Mouse (Mus musculus) limb, embryonic 13.5 days (tissue): ENCODE measurements around the gene Olfr649. TPM values are rescaled to one million over a fixed set of nuclear protein-coding genes. Genes with fewer than 3 reads are reported as not detected.

Experiments
- ATAC-seq: fragments of 200-750 bp; cut with Nextera tagmentation; 2 replicates; pipeline ENCODE4 v1.8.0; 2017; ENCODE audit warnings: low read depth, moderate number of reproducible peaks, moderate TSS enrichment; ENCODE audit not compliant: low FRiP score
- H3K27ac ChIP-seq: fragments of 300-500 bp; sonication (generic); 2 replicates; pipeline ENCODE4 v1.5.1; 2015; ENCODE audit warnings: inconsistent platforms, mild to moderate bottlenecking, moderate library complexity
- H3K27me3 ChIP-seq: fragments of 300-500 bp; sonication (generic); 2 replicates; pipeline ENCODE4 v1.6.1; 2015; ENCODE audit warnings: mild to moderate bottlenecking, inconsistent platforms
- H3K36me3 ChIP-seq: fragments of 300-500 bp; sonication (generic); 2 replicates; pipeline ENCODE4 v1.6.1; 2015; ENCODE audit warnings: inconsistent platforms, mild to moderate bottlenecking, moderate library complexity
- H3K4me1 ChIP-seq: fragments of 300-500 bp; sonication (generic); 2 replicates; pipeline ENCODE4 v1.6.1; 2015; ENCODE audit warnings: inconsistent platforms
- H3K4me2 ChIP-seq: fragments of 300-500 bp; sonication (generic); replicated peaks from 2 replicates; pipeline ENCODE4 v1.6.1; 2015; ENCODE audit warnings: inconsistent platforms, mild to moderate bottlenecking, moderate library complexity
- H3K4me3 ChIP-seq: fragments of 300-500 bp; sonication (generic); 2 replicates; pipeline ENCODE4 v1.5.1; 2015; ENCODE audit warnings: moderate library complexity, mild to moderate bottlenecking, inconsistent platforms
- H3K9ac ChIP-seq: fragments of 300-500 bp; sonication (generic); 2 replicates; pipeline ENCODE4 v1.6.1; 2015; ENCODE audit warnings: mild to moderate bottlenecking, inconsistent platforms
- H3K9me3 ChIP-seq: fragments of 300-500 bp; sonication (generic); 2 replicates; pipeline ENCODE4 v1.6.1; 2016; ENCODE audit warnings: inconsistent platforms
- WGBS: fragments of 180-500 bp; shearing (Covaris S2); methylation state at CpG from one replicate; pipeline ENCODE4 v1.1.7; 2015; 5-methylcytosine and 5-hydroxymethylcytosine counted together
- polyA plus RNA-seq: library from polyadenylated mRNA; unstranded; fragments of >200 nt; fragmentation: Nextera tagmentation; extraction: Ambion mirVana; gene quantifications from 2 replicates; pipeline ENCODE4 v1.2.1, GENCODE M21; 2015

Gene Olfr649
- polyA plus RNA-seq, 1 experiment from 2014 or later, result not detected

DNA sequence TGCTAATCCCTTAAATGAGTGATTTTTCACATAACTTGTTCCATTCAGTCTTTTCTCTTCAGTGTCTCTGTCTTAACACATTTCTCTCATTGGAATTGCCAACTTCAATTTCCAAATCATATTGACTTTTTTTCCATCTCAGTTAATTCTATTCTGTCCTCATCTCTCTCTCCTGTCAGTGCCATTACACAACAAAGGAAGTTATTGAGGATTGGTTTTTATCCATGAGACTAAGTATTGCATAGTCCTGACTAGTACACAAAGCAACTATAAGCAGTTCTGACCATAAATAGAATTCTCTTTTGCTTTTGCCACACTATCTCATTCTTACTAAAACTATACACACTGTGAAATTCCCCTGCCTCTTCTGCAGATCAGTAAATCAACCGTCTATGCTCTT is 16.7 kb downstream of the Olfr649 start:
- Histone ChIP-seq H3K4me1 (no peaks in the 10 kb centered on the region), H3K4me2 (no peak overlapping the region), H3K4me3 (no peak overlapping the region), H3K27ac (no peak overlapping the region), H3K27me3 (no peaks in the 10 kb centered on the region), H3K9me3 (no peaks in the 10 kb centered on the region), H3K36me3 (no peaks in the 10 kb centered on the region), H3K9ac (no peak overlapping the region)
- 92% methylated on average over 1 of the region's 1 CpGs for WGBS
- ATAC-seq, result no peak

DNA sequence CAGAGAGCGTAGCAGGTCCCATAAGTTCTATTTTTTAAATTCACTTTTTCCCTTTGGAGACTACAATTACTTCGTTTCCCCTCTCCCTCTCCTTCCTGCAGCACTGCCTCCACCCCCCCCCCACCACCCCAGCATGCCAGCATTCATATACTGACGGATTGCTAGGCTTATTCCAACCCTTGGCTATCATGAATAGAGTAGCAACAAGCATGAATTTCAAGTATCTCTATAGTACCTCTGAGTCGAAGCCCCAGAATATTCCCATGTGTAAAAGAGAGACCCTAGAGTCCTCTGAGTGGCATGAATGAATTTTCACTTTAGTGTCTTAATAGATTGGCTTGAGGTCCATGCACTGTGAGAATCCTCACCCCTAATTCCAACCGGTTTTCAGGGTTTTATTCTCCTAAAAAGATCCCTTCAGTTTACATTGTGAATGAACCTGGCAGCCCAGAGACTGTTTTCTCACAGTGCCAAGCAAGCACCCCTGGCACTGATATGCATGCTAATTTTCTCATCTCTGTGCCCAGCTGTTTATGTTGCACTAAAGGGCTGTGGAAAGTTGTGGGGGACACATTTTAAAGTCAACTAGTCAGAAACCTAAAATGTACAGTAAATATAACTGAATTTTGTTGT is 17.2 kb downstream of the Olfr649 start:
- WGBS, result 83% methylated on average over 5 of the region's 5 CpGs
- no peak overlapping the region for H3K9ac ChIP-seq
- no peak for ATAC-seq

DNA sequence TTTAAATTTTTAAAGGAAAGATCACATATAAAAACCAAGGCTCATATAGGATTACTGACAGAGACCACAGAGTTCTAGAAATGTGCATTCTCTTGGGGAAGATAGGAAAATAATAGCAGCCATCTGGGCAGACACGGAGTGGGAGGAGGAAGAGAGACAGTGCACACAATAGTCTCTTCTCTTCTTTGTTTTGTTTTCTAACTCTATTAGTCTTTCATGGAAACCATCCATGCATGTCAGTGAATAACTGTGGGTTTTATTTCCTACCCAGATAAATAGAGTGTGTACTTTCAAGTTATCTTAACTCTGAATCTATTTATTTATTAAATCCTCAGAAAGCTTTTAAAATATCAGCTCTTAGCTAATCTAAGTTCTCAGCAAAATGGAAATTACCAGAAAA is 20.7 kb downstream of the Olfr649 start:
- Histone ChIP-seq H3K27ac (no peak overlapping the region), H3K9me3 (no peaks in the 10 kb centered on the region), H3K4me3 (no peak overlapping the region), H3K27me3 (no peaks in the 10 kb centered on the region), H3K9ac (no peak overlapping the region), H3K4me2 (no peak overlapping the region), H3K4me1 (no peaks in the 10 kb centered on the region), H3K36me3 (no peaks in the 10 kb centered on the region)
- no peak for ATAC-seq
- WGBS, result 82% methylated on average over 1 of the region's 1 CpGs

More for the DNA sequence above, 17.2 kb downstream of the Olfr649 start:
- Histone ChIP-seq H3K27me3 (no peaks in the 10 kb centered on the region), H3K4me3 (no peak overlapping the region), H3K4me1 (no peaks in the 10 kb centered on the region), H3K36me3 (no peaks in the 10 kb centered on the region), H3K9me3 (no peaks in the 10 kb centered on the region), H3K4me2 (no peak overlapping the region), H3K27ac (no peak overlapping the region)

- Histone ChIP-seq H3K4me2 (no peak overlapping the region), H3K9me3 (no peaks in the 10 kb centered on the region), H3K9ac (no peak overlapping the region), H3K27ac (no peak overlapping the region), H3K27me3 (no peaks in the 10 kb centered on the region), H3K4me1 (no peaks in the 10 kb centered on the region), H3K36me3 (no peaks in the 10 kb centered on the region), H3K4me3 (no peak overlapping the region)
- ATAC-seq, result no peak
- WGBS, result 62% methylated on average over 6 of the region's 6 CpGs
Measured at GRCm38 (mm10) chr7:104169634-104170204, 26.1 kb downstream of the Olfr649 start.

GRCm38 (mm10) chr7:104167105-104167504 is 28.7 kb downstream of the Olfr649 start:
- Histone ChIP-seq H3K4me3 (no peak overlapping the region), H3K4me1 (no peaks in the 10 kb centered on the region), H3K4me2 (no peak overlapping the region), H3K27me3 (no peaks in the 10 kb centered on the region), H3K9ac (no peak overlapping the region), H3K36me3 (no peaks in the 10 kb centered on the region), H3K27ac (no peak overlapping the region), H3K9me3 (no peaks in the 10 kb centered on the region)
- ATAC-seq, result no peak; the same call in 1 of the 2 replicates
- WGBS, result 86% methylated on average over 6 of the region's 6 CpGs

GRCm38 (mm10) chr7:104150456-104150855 is 45.3 kb downstream of the Olfr649 start, which contains the start of gene Ubqlnl:
TSS of gene Ubqlnl (minus strand) at chr7:104150556.
- no peaks in the 10 kb centered on the region for H3K4me1 ChIP-seq
- H3K4me2 ChIP-seq, result no peak within 1 kb of the TSS
- no peaks in the 10 kb centered on the region for H3K9me3 ChIP-seq
- no peaks in the 10 kb centered on the region for H3K27me3 ChIP-seq
- WGBS, result 83% methylated on average over 2 of the region's 2 CpGs
- no peak within 1 kb of the TSS for H3K27ac ChIP-seq
- no peak for ATAC-seq
- no peak within 1 kb of the TSS for H3K9ac ChIP-seq
- H3K4me3 ChIP-seq, result no peak within 1 kb of the TSS
- H3K36me3 ChIP-seq, result no peaks in the 10 kb centered on the region

GRCm38 (mm10) chr7:104143179-104143578 is 52.6 kb downstream of the Olfr649 start, which contains the start of gene Ubqln3:
TSS of gene Ubqln3 (minus strand) at chr7:104143279.
- H3K9ac ChIP-seq, result no peak within 1 kb of the TSS
- H3K27ac ChIP-seq, result no peak within 1 kb of the TSS
- no peaks in the 10 kb centered on the region for H3K9me3 ChIP-seq
- no peaks in the 10 kb centered on the region for H3K36me3 ChIP-seq
- 70% methylated on average over 3 of the region's 3 CpGs for WGBS
- no peak for ATAC-seq
- no peak within 1 kb of the TSS for H3K4me3 ChIP-seq
- no peaks in the 10 kb centered on the region for H3K4me1 ChIP-seq
- H3K27me3 ChIP-seq, result no peaks in the 10 kb centered on the region
- no peak within 1 kb of the TSS for H3K4me2 ChIP-seq

Other genes starting within 250 kb of the Olfr649 start
- gene Olfr635, start 224.8 kb downstream of the Olfr649 start, polyA plus RNA-seq, result not detected in 2 replicates
- not detected in 2 replicates for gene Olfr638, start 197.2 kb downstream of the Olfr649 start, polyA plus RNA-seq
- 0.04 TPM in 1 of 2 replicates, not detected in the other for gene Olfr639, start 178.7 kb downstream of the Olfr649 start, polyA plus RNA-seq
- gene Olfr640, start 170.4 kb downstream of the Olfr649 start, polyA plus RNA-seq, result not detected in 2 replicates
- not detected in 2 replicates for gene Olfr641, start 160.5 kb downstream of the Olfr649 start, polyA plus RNA-seq
- gene Olfr642, start 143.3 kb downstream of the Olfr649 start, polyA plus RNA-seq, result not detected in 2 replicates
- gene 4930516K23Rik, start 134.5 kb downstream of the Olfr649 start, polyA plus RNA-seq, result not detected in 2 replicates
- gene Olfr644, start 124.1 kb downstream of the Olfr649 start, polyA plus RNA-seq, result 0.05 TPM in 1 of 2 replicates, not detected in the other
- gene Olfr645, start 110.5 kb downstream of the Olfr649 start, polyA plus RNA-seq, result not detected in 2 replicates
- not detected in 2 replicates for gene Olfr646, start 91.1 kb downstream of the Olfr649 start, polyA plus RNA-seq
- not detected in 2 replicates for gene Ubqln5, start 66.2 kb downstream of the Olfr649 start, polyA plus RNA-seq
- gene Olfr643, start 58.6 kb downstream of the Olfr649 start, polyA plus RNA-seq, result not detected in 2 replicates
- not detected in 2 replicates for gene Ubqln3, start 52.7 kb downstream of the Olfr649 start, polyA plus RNA-seq
- gene Ubqlnl, start 45.4 kb downstream of the Olfr649 start, polyA plus RNA-seq, result not detected in 2 replicates
- gene Olfm5, start 31.2 kb downstream of the Olfr649 start, polyA plus RNA-seq, result not detected in 2 replicates
- 0.13 and 0.22 TPM in 2 replicates for gene Olfr648, start 12.6 kb downstream of the Olfr649 start, polyA plus RNA-seq
- gene Trim6, start 22.8 kb upstream of the Olfr649 start, polyA plus RNA-seq, result 1.1 and 1.4 TPM in 2 replicates
- 1.4 TPM in 2 replicates for gene Trim34a, start 48.5 kb upstream of the Olfr649 start, polyA plus RNA-seq
- 0.10 and 0.41 TPM in 2 replicates for gene Trim5, start 92.1 kb upstream of the Olfr649 start, polyA plus RNA-seq
- gene Trim12a, start 119.5 kb upstream of the Olfr649 start, polyA plus RNA-seq, result 6.1 and 7.1 TPM in 2 replicates
- 0.17 TPM in 1 of 2 replicates, not detected in the other for gene Trim34b, start 133.5 kb upstream of the Olfr649 start, polyA plus RNA-seq
- 2.4 and 2.7 TPM in 2 replicates for gene Trim12c, start 157.4 kb upstream of the Olfr649 start, polyA plus RNA-seq
- gene Trim30b, start 173.9 kb upstream of the Olfr649 start, polyA plus RNA-seq, result 0.05 TPM in 1 of 2 replicates, not detected in the other
- 0.22 TPM in 1 of 2 replicates, not detected in the other for gene Trim30c, start 204.9 kb upstream of the Olfr649 start, polyA plus RNA-seq